Mouse (Mus musculus) Muller cell, postnatal 12 days (primary cell): ENCODE measurements around the gene Hcfc1r1.

ENCODE experiments used
- DNase-seq: peaks from one replicate; pipeline ENCODE4 v3.0.0-alpha.2; 2015; ENCODE audit errors: inconsistent ontology term

Gene Hcfc1r1

DNA sequence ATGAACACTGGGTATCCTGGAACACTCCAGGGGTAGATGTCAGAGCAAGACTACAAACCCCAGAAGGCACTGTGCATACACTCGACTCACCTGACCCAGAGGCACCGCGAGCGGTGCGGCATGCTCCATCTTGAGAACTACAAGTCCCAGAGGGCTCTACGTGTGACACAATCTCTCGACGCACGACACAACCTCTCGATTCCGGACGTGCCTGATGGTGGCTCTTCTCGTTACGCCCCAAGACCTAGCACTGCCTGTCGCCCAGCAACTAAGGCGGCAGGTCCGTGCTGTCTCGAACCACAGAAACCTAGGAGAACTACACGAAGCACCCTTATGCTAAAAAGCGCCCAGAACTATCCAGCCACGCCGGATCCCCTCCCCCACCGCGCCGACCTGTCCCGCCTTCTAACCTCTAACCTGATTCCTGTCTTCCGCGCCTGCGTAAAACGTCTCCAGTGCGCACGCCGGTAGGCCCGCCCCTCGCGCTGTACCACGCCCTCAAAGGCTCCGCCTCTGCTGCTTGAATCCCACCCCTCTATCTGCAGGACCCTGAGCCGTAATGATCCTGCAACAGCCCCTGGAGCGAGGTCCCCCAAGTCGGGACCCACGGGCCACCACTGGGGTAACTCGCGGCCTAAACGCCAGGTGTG, at the start of gene Hcfc1r1, which contains the start of gene Thoc6:
Gene Hcfc1r1 (plus strand): TSS at position 173 of the 650 bp plus-strand sequence.
Gene Thoc6 (minus strand): TSS at position 459 of the 650 bp plus-strand sequence.
- DNase-seq = peak; percentile 93

DNA sequence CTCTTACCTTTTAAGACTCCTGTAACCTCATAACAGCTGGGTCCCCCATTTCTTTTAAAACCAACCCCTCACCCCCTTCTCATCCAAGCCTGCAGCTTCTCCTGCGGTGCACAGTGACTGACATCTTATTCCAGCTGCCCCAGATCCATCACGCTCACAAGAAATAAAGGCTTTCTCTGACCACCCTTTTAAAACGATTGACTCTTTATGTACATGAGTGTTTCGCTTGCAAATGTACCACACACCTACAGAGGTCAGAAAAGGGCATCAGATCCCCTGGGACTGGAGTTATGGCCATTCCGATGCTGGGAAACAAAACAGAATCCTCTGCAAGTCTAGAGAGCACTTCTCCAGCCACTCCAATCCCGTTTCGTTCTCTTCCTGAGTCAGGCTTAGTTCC, 45.6 kb upstream of the Hcfc1r1 start:
- no peak for DNase-seq

DNA sequence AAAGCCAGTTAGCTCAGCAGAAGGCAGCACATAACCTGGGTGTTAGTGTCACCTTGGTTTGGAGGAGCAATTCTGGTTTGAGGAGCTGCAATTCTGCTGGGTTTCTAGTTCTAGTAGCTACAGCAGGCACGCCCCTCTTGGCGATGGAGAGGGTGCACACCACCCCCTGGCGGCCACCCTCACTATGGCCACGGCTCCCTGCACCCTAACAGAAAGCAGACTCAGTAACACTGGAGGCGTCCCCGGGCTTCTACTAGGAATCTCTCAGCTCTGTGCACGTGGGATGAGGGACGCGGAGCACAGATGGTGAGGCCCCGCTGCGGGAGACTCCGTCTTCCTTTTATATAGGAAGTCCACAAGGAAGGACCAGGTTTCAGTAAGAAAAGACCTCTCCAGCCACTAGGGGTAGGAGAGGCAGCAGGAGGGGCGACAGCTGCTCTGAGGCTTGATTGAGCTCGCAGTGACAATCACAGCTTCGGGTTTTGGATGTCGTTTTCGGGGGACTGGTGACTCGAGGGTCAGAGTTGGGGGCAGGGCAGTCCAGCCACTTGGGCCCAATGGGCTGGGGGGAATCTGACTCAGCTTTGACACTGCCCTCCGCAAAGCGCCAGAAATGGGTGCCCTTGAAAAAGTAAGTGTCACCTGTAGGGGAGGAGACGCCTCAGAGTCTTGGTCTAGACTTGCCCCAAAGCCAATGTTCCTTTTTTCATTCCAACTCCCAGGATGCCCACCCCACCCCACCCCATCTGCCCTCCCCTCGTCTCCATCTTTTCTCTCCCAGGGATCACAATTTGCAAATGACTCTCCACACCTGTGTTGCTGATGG, 43.0 kb upstream of the Hcfc1r1 start:
- peak; percentile 79 for DNase-seq

DNA sequence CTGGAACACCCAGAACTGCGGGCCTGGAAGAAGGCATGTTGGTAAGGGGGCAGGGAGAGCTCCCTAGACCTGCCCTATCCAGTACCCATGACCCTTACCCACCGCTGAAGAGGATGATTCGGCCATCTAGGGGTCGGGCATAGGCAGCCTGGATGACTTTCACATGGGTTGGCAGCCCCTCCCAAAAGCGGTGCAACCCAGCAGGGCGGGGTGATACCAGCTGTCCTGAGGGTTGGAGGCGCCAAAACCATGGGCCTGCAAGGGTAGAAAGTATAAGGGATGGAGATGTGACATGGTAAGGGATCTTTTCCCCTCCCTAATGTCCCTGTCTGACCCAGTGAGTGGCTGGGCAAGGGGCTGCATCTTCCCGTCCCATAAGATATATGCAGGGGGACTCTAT, 42.2 kb upstream of the Hcfc1r1 start:
- no peak for DNase-seq

DNA sequence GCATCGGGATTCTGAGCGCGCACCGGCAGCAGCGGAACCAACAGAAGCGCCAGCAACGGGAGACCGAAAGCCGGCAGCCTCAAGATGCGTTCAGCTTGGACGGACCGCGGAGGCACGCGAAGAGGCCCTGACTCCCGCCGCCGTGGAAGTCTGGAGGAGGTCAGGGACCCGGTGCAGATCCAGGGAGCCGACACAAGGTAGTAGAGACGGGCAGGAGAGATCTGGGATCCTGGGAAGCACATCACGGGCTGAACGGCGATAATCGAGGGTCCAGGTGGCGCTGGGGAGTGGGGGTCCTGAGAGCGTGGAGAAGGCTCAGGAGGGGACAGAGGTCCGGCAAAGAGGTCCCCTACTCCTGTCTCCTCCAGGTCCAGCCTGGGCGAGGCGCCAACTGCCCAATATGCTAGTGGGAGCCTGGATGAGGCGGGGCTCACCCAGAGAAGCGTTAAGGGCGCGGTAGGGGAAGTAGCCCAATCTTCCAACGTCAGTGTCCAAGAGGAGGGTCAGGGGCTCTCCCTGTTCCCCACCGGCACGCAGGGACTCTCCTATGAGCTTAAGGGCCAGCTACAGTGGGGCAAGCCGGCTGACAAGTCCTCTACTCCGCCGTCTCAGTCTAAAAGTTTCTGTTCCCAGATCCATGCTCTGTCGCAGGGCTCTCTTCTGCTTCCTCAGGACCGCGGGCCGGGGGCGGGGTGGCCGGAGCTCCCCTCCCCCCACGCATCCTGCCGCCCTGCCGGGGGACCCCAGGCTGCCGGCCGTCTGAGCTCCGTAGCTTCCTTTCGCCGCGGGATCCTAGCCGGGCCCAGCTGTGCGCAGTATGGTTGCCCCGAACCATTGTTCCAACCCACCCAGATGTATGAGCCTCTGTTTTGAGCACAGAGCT, 28.5 kb upstream of the Hcfc1r1 start, which contains the start of gene Mmp25:
Gene Mmp25 (minus strand): TSS at position 665 of the 883 bp plus-strand sequence.
- DNase-seq = no peak

DNA sequence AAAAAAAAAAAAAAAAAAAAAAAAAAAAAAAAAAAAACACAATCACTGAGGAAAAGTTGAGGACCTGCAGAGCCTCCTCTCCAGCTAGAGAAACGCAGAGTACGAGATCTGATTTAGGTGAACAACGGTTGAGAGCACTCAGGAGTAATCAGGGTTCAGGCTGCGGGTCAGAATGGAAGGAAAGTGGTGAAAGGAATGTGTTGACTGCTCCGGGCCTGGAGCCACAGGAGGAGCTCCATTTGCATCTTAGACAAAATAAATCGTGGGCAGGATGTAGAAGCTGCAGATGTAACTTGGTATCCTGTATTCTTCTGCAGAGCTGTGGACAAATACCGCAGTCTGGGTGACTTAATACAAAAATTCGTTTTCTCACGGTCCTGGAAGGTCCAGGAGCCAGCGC, 27.5 kb upstream of the Hcfc1r1 start:
- no peak for DNase-seq

DNA sequence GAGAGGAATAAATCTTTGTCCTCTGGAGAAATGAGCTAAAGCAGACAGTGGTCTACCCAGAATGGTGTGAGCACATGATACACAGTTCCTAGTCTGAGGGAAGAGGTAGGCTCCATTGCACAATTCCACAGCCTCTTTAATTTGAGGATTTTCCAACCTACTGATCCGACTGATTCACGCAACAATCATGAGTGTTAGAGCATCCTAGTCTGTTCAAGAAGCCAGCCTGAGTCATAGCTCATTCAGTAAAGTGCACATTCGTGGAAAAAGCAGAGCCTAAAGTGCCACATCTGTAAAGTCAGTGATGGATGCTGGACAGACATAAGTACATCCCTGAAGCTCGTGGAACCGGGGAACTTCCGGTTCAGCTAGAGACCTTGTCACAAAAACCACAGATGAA, 22.0 kb upstream of the Hcfc1r1 start:
- DNase-seq = no peak

DNA sequence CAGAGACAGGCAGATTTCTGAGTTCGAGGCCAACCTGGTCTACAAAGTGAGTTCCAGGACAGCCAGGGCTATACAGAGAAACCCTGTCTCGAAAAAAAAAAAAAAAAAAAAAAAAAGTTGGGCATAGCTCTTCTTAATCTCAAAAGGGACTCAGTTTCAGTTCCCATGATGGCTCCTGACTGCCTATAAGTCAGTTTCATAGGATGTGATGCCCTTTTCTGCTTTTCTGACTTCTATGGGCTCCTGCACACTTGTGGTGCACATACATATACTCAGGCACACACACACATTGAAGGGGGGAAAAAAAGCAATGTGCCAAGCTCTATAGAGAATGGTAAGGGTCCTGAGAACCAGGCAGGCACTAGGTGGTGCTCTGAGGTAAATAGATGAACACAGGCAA, 20.1 kb upstream of the Hcfc1r1 start:
- DNase-seq = no peak

DNA sequence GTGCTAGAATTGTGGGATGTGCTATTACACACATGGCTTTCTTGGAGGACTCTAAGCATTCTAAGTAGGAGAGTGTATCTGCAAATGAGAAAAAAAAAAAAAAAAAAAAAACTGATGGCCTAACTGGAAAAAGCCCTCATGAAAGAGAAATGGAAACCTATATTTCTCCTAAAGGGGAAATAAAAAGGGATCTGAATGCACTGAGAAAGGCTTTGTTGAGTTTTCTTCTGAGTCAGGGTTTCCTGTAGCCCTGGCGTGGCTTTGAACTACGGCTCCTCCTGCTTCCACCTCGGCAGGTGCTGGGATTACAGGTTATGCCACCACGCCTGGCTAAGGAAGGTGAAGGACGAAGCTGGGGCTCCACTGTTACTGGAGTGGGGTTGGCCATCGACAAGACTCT, 19.4 kb upstream of the Hcfc1r1 start:
- DNase-seq = no peak

DNA sequence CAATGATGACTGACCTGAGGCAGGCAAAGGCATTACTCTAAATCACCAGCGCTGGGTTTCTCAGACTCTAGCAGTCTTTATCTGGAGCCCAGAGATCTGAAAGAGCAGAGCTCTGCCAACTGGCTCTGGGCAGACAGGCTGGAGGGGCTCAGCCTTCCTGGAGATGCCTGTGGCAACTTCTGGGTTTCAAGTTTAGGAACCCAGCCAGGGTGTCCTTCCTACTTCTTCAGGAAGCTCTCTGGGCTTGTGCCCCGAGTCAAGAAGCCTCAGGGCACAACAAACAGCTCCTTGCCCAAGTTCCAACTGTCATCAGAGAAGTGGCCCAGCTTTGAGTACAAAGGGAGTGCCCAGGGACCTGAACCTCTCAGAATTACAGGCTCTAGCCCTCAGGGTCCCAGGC, 19.0 kb upstream of the Hcfc1r1 start:
- DNase-seq = no peak

DNA sequence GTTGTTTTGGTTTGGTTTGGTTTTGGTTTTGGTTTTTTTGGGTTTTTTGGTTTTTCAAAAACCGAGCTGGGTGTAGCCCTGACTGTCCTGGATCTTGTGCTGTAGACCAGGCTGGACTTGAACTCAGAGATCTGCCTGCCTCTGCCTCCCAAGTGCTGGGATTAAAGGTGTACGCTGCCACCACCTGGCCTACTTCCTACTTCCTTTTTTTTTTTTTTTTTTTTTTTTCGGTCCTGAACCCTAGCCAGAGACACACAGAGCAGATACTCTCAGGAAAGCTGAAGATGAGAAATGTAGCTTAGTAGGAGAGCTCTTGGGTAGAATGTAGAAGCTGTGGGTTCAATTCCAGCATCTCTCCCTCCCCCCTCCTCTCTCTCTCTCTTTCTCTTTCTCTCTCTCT, 14.9 kb upstream of the Hcfc1r1 start:
- no peak for DNase-seq

DNA sequence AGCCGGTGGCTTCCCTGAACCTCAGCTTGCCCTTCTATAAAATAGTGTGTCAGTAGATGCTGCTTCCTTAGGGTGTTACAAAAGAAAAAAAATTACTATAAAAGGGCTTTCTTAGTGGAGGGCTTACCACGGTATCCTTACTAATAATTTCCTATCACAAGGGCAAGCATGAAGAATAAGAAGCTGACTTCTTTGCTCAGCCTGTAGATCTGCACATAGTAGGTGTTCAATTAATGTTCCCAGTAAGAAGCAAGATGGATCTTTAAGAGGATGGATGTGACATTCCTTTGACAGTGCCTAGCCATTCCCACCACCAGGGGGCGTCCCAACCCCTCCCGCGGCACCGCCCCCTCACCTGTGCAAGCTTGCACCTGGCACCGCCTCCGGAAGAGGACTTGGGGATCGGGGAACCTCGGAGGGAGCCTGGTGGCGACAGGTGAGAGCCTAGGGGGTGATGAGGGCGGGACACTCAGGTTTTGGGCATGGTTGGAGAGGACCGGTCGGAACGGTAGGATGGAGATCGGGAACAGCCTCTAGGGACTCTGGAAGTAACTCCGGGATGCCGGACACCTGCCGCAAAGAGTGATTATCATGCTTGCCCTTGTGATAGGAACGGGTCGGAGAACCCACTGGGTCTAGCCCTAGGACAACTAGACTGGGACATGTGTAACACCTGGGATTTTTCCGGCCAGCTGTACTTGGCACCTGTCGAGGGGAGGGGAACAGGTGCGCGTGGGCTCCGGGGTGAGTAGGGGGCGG, 13.1 kb upstream of the Hcfc1r1 start, which contains the start of gene Bicdl2:
Gene Bicdl2 (plus strand): TSS at position 390 of the 759 bp plus-strand sequence.
- DNase-seq = no peak

DNA sequence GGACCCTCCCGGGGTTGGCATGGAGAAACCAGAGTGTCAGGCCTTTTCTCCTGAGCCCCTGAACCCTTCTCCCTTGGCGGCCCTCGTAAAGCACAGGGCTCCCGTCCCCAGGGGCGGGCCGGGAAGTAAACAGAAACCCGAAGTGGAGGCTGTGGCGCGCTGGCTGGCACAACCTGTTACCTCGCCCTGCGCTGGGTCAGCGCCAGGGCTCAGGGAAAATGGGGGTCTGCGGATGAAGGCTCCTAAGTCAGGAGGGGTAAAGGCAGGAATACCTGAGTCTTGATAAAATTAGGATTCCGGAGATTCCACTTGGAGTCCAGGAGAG, 12.6 kb upstream of the Hcfc1r1 start:
- no peak for DNase-seq

DNA sequence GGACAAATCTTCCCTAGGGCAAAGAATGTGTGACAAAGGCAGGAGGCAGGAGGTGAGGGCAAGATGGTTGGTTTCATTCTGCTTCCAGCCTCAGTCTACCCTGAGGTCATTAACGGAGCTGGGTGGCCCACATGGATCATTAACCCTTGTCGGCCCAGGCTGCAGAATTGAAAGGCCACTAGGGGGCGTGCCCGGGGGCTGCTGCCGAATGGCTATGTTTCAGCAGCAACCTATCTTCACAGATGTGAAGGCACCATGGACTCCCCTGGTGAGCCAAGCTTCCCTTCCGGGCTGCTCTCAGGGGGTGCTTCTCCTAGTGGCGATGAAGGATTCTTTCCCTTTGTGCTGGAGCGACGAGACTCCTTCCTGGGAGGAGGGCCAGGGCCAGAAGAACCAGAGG, 11.9 kb upstream of the Hcfc1r1 start:
- DNase-seq = no peak

DNA sequence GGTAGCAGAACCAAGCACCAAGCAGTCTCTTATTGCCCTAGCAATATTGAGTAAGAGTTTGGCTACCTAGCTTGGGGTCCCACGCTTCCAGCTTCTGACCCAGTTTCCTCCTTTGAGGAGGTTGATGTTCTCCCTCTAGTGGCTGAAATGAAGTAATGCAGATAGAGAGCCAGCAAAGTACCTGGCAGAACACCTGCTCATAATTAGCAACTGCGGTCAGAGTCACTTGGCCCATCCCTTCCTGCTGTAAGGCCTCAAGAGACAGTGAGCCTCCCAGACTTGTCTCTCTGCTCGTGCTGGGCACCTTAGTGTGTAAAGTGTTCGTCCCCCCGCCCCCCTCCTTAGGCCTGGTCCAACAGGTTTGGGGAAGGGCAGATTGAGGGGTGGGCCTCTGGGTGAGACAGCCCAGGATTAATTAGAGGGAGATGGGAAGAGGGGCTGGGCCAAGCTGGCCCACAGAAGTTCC, 8.8 kb upstream of the Hcfc1r1 start:
- DNase-seq = peak; percentile 54

DNA sequence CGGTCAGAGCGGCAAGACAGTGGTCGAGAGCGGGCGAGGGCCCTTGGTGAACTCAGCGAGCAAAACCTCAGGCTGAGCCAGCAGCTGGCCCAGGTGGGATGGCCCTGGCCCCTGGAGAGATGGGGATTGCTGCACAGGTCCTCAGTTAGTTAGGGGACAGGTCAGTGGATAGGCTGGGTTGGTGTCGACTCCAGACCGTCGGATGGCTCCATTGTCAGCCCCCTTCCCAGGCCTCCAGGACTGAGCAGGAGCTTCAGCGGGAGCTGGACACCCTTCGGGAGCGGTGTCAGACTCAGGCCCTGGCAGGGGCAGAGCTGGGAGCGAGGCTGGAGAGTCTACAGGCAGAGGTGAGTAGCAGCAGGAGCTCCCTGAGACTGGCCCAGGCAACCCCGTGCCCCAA, 7.9 kb upstream of the Hcfc1r1 start:
- DNase-seq = no peak

DNA sequence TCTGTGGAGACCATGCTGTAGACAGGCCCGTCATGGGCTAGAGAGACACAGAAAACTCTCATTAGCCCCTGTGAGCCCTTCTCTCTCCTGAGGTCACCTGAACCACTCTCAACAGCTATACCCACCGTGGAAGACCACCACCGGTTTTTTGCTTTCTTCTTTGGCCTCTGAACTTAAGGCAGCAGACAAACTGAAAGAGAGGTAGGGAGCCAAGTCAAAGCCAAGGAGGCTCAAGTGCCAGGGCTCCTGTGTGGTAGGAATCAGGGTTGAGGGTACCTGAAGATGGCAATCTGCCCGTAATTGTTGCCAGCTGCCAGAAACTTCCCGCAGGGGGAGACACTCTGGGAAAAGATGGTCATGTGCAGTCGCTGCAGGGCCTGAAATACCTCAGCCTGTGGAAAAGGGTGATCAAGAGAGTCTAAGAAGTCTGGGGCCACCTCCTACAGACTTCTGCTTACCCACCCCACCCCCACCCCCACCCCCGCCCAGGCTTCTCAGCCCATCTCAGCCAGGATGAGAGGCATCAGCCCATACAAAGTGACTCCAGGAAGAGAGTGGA, 2.8 kb upstream of the Hcfc1r1 start:
- DNase-seq = no peak

DNA sequence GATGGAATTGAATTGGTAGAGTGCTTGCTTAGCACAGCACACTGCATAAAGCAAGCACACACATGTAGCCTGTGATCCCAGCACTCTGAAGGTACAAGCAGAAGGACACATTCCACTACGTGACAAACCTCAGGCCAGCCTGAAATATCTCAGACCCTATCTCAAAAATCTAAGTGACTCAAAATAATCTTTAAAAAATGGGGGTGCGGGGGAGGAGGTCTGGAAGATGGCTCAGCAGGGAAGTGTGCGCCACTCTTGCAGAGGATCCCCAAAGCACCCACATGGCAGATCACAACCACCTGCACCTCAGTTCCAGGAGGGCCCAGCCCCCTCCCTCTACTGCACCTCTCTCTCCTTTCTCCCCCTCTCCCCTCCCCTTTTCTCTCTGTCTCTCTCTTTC, 1.9 kb upstream of the Hcfc1r1 start:
- DNase-seq = no peak

DNA sequence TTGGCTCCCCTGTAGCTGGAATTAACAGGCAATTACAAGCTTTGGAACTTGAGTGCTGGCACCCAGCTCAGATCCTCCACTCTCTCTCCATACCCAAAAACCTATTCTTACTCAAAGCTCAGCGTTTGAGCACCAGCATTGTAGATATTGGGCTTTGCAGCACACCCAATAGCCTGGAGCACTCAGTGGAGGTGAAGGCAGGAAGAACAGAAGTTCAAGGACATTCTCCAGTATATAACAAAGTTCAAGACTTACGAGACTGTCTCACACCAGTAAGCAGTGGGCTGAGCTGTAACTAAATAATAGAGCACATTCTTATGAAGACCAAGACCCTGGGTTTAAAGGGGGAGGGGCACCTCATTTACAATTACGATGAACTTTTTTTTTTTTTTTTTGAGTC, 635 bp upstream of the Hcfc1r1 start:
- no peak for DNase-seq

DNA sequence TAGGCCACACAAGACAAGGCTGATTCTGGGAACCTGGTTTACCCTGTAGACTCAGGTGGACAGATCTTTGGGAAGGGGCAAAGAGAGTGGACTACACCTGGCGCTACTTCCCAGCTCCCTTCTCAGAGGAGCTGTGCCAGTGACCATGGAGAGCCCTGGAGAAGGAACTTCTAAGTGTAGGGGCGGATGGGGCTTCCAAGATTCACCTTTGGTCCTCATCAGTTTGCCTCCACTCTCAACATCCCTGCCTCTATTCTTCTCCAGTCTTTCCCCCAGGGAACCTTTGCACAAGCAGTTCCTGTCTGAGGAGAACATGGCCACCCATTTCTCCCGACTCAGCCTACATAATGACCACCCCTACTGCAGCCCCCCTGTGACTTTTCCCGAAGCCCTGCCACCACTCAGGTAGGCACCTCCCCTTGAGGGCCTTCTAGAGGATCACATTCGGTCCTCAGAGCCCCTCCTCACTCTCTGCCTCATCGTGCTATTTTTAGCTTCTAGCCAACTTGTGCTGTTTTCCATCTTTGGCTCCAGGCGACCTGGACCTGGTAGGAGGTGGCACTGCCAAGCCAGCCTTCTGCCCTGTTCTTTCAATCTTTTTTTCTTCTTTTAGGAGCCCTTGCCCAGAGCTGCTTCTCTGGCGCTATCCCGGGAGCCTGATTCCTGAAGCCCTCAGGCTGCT, 1.0 kb downstream of the Hcfc1r1 start:
- DNase-seq = peak; percentile 56
